Mouse (Mus musculus) ES-Bruce4 (cell line): ENCODE data around the gene Adprhl1. TPM values are rescaled to one million over a fixed set of nuclear protein-coding genes. Genes with fewer than 3 reads are reported as not detected.

Experiments used
- H3K27ac ChIP-seq: 2 replicates; pipeline ENCODE4 v1.5.1; 2012; ENCODE audit warnings: low read length, inconsistent platforms; ENCODE audit not compliant: insufficient read depth
- H3K27me3 ChIP-seq: 2 replicates; pipeline ENCODE4 v1.6.1; 2012; ENCODE audit warnings: mild to moderate bottlenecking, low read length, inconsistent platforms; ENCODE audit not compliant: control insufficient read depth, poor library complexity, insufficient read depth, severe bottlenecking
- H3K36me3 ChIP-seq: 2 replicates; pipeline ENCODE4 v1.6.1; 2012; ENCODE audit warnings: inconsistent platforms, mild to moderate bottlenecking, low read length, moderate library complexity; ENCODE audit not compliant: control insufficient read depth, poor library complexity, insufficient read depth, severe bottlenecking
- H3K4me1 ChIP-seq: one replicate; pipeline ENCODE4 v1.8.1; 2011; ENCODE audit warnings: low read length; ENCODE audit not compliant: control insufficient read depth, insufficient read depth
- H3K4me3 ChIP-seq: 2 replicates; pipeline ENCODE4 v1.5.1; 2011; ENCODE audit warnings: low read depth, mild to moderate bottlenecking, low read length
- H3K9ac ChIP-seq: 2 replicates; pipeline ENCODE4 v1.6.1; 2012; ENCODE audit warnings: low read depth, mild to moderate bottlenecking, inconsistent platforms; ENCODE audit not compliant: poor library complexity, severe bottlenecking
- H3K9me3 ChIP-seq: replicated peaks from 2 replicates; pipeline ENCODE4 v1.6.1; 2012; ENCODE audit warnings: mild to moderate bottlenecking, low read length, inconsistent platforms; ENCODE audit not compliant: control insufficient read depth, poor library complexity, insufficient read depth, severe bottlenecking
- CTCF ChIP-seq: IDR thresholded peaks from one replicate; pipeline ENCODE4 v1.8.1; 2011; ENCODE audit warnings: low read depth, low read length
- EP300 ChIP-seq: IDR thresholded peaks from 2 replicates; pipeline ENCODE4 v1.6.1; 2011; ENCODE audit warnings: low read depth, low read length; ENCODE audit not compliant: insufficient read depth
- POLR2A ChIP-seq: IDR thresholded peaks from one replicate; pipeline ENCODE4 v1.8.1; 2011; ENCODE audit warnings: low read length; ENCODE audit not compliant: insufficient read depth
- polyA plus RNA-seq: library from polyadenylated mRNA; stranded (reverse); fragments of >200 nt; gene quantifications from 2 replicates; pipeline ENCODE4 v1.2.4, GENCODE M21; 2011; ENCODE audit warnings: low read depth; ENCODE audit not compliant: missing spikeins, insufficient read depth, insufficient read length

Adprhl1 gene
- polyA plus RNA-seq, 1 experiment: not detected

DNA sequence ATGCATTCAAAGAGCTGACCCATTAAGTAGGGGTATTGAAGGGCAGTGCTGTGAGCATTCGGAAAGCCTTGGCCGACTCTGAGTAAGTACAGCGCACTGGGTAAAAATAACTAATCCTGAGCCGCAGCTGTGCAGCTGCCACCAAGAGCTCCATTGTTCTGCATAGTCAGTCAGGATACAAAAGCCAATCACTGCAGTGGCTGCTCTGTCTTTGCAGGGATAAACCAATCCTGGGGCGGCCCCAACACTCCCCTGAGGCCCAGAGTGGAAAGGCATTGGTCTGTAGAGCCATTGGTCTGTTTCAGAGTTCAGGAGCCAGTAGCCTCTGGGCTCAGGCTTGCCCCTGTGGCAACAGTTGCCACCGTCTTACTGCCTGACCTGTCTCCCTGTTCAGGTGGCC lies 27.7 kb downstream of the Adprhl1 start:
- Histone ChIP-seq H3K36me3 (no peaks in the 10 kb centered on the region), H3K4me3 (no peak overlapping the region), H3K9me3 (no peaks in the 10 kb centered on the region), H3K27me3 (no peaks in the 10 kb centered on the region), H3K9ac (no peak overlapping the region), H3K27ac (no peak overlapping the region), H3K4me1 (no peaks in the 10 kb centered on the region)
- no peak for TF ChIP-seq POLR2A
- no peak for TF ChIP-seq CTCF
- no peak for TF ChIP-seq EP300

- Histone ChIP-seq H3K4me1 (no peaks in the 10 kb centered on the region), H3K9me3 (no peaks in the 10 kb centered on the region), H3K27me3 (no peaks in the 10 kb centered on the region), H3K9ac (no peak overlapping the region), H3K4me3 (no peak overlapping the region), H3K27ac (no peak overlapping the region), H3K36me3 (no peaks in the 10 kb centered on the region)
- no peak for TF ChIP-seq POLR2A
- no peak for TF ChIP-seq CTCF
Measured at GRCm38 (mm10) chr8:13224426-13224825, 29.5 kb downstream of the Adprhl1 start.

DNA sequence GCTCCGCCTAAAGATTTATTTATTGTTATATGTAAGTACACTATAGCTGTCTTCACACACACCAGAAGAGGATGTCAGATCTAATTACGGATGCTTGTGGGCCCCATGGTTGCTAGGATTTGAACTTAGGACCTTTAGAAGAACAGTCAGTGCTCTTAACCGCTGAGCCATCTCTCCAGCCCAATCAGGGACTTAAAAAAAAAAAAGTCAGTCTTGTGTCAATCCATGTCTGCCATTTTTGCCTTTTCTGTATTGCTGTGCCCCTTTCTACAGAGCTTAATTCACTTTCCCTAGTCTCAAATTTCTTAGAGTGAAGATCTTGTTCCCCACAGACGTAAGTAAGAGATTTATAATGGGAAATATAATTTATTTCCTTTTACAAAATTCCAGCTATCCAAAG lies 35.5 kb downstream of the Adprhl1 start:
- Histone ChIP-seq H3K9me3 (no peaks in the 10 kb centered on the region), H3K9ac (no peak overlapping the region), H3K4me1 (peaks cover 2% of the 10 kb centered on the region), H3K36me3 (no peaks in the 10 kb centered on the region), H3K4me3 (no peak overlapping the region), H3K27ac (no peak overlapping the region), H3K27me3 (no peaks in the 10 kb centered on the region)
- TF ChIP-seq EP300 (no peak), POLR2A (no peak), CTCF (no peak)

DNA sequence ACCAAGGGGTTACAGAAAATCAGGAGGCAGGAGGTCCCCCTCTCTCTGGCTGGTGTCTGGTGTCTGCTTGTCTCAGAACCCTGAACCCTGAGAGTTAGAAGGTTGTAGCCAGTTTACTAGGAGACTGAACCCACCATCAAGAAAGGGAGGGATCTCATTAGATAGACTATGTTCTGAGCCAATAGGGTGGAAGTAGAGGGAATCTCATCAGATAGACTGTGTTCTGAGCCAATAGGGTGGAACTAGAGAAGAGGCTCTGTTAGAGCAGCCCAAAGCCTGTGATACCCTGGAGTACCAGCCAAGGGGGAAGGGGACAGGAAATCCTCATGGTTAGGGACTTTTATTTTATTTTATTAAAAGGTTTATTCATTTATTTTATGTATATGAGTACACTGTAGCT lies 36.0 kb downstream of the Adprhl1 start:
- Histone ChIP-seq H3K36me3 (no peaks in the 10 kb centered on the region), H3K9me3 (no peaks in the 10 kb centered on the region), H3K27me3 (no peaks in the 10 kb centered on the region), H3K4me3 (no peak overlapping the region), H3K27ac (no peak overlapping the region), H3K4me1 (peaks cover 6% of the 10 kb centered on the region), H3K9ac (no peak overlapping the region)
- TF ChIP-seq EP300 (no peak), POLR2A (no peak), CTCF (no peak)

DNA sequence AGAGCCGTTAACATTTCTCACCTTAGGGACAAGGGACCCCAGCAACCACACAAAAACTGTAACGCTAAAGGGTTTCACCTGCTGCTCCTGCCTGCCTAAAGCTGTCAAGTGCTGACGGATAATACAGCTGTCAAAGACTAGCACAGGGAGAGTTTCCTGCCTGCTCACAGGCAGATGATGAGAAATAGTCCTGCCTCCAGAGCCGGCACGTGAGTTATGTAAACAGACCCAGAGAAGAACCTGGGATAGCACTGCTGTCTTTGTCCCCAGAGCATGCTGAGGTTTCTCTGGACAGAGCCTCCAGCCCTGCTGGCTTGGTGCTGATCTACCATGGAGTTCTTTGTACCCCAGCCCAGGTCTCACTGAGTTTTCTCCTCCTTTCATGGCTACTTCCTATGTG lies 36.9 kb downstream of the Adprhl1 start:
- H3K4me3 ChIP-seq: no peak overlapping the region
- TF ChIP-seq POLR2A (no peak), EP300 (no peak), CTCF (no peak)
- no peak overlapping the region for H3K27ac ChIP-seq
- no peak overlapping the region for H3K9ac ChIP-seq
- no peaks in the 10 kb centered on the region for H3K27me3 ChIP-seq
- H3K9me3 ChIP-seq: no peaks in the 10 kb centered on the region
- peaks cover 6% of the 10 kb centered on the region for H3K4me1 ChIP-seq
- no peaks in the 10 kb centered on the region for H3K36me3 ChIP-seq

DNA sequence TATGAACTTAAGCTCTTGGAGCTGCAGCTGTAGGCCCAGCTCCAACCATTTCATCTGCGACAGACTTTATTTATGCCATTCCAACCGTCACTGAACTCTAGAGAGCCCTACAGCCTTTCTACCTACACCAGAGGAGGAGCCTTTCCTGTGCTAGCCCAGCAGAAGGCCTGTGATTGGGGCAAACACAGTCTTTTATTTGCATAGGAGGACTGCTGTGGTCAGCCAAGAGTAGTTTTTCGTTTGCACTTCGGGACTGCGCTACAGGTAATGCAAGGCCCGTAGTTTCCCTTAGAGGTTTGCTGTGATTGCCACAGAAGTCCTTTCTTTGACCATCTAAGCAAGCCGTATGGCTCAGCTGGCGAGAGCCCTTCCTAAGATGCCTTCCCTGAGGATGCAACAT lies 37.6 kb downstream of the Adprhl1 start:
- peaks cover 6% of the 10 kb centered on the region for H3K4me1 ChIP-seq
- H3K27me3 ChIP-seq: no peaks in the 10 kb centered on the region
- no peak overlapping the region for H3K9ac ChIP-seq
- no peak for TF ChIP-seq CTCF
- no peak for TF ChIP-seq POLR2A
- TF ChIP-seq EP300: no peak
- H3K4me3 ChIP-seq: no peak overlapping the region
- H3K9me3 ChIP-seq: no peaks in the 10 kb centered on the region
- no peaks in the 10 kb centered on the region for H3K36me3 ChIP-seq
- no peak overlapping the region for H3K27ac ChIP-seq
